Mouse (Mus musculus): ENCODE measurements at regions not wholly inside any gene's neighbourhood (a gene's known extent, or its start where the extent isn't known, plus 50 kb on each side); places are given as distances from the start of the nearest gene placed in this dataset.

DNA sequence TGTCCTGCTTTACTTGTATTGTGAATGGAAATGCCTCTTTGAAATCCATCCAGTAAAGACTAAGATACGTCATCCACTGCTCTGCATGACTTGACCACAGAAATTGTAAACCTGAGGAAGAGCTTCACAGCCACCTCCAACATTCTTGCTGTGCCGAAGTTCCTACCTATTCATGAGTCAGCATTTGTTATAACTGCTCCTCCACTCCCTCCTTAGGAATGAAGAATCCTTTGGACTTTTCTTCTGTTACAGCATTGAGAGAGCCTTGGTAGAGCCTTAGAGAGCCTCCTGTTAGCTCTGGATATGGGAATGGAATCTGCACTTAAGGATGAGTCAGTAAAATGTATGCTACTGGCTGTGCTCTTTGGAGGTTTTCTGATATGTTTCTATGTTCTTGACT lies 750.5 kb upstream of the Gcfc2 start:
- no peak for DNase-seq

DNA sequence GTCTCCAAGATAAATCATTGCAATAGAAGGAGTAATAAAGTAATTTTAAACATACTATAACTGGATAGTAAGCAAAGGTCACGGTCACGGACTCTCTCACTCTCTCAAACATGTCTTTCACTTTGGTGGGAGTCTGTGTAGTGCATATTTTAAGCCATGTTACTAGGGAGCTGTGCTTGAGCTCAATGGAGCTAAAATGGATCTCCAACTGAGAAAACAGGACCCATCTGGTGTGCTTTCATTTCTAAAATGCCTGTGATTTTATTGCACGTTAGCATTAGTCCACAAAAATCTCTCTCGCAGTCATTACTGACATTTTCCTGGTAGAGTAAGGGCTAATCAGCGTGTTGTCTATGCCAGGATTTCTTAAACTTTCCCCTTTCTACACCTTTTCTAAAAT lies 733.3 kb upstream of the Gcfc2 start:
- no peak for DNase-seq

DNA sequence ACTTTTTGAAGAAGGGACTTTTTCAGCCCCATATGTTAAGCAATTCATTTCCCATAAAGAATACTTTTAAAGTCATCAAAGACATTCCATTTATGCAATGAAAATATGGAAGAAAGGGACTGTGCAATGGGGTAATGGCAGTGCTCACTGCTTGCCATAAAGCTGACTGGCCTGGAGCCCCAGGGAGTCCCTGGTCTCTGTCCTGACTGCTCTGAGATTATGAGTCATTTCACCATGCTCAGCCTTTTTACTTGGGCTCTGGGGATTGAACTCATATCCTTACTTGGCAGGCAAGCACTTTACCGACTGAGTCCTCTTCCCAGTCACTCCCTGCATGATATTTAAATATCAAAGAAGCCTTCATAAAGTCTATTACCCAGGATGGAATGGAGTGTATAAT lies 712.9 kb upstream of the Gcfc2 start:
- no peak for DNase-seq

DNA sequence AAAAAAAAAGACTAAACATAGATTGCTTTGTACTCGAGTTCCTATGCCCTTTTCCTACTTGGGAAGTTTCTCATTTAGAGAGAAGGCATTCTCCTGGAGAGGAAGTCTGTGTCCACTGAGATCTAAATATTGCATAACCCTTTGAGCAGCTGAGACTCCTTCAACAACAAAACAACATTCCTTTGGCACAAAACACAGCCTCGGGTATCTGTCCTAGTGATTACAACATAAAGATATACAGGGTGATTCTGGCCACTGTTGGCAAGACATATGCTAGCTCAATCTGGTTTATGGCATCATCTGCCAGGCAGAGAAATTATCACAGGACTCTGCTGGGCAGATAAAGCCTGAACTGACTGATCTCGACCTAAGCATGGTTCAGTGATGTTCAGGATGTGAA lies 692.7 kb upstream of the Gcfc2 start:
- DNase-seq: no peak

DNA sequence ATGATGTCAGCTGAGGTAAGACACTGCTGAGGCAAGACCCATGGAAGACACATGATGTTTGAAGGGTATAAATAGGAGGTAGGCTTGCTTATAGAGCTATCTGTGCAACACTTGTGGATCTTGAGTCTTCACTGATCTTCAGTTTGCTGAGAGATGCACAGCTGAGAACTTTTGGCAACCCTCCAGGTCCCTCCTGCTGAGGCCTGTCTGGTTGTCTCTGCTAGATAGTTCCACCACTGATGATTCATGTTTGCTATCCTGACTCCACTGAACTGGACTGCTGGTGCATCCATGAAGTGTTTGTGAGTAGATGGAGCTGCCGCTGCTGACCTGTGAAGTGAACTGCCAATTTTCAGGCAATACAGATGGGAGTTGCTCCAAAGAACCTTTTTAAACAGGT lies 663.6 kb upstream of the Gcfc2 start:
- peak; percentile 4 for DNase-seq

All from right cerebral cortex, postnatal 4 days (tissue).